23 mouse cellular contexts compared by ENCODE assay signal in the genomic region with DNA sequence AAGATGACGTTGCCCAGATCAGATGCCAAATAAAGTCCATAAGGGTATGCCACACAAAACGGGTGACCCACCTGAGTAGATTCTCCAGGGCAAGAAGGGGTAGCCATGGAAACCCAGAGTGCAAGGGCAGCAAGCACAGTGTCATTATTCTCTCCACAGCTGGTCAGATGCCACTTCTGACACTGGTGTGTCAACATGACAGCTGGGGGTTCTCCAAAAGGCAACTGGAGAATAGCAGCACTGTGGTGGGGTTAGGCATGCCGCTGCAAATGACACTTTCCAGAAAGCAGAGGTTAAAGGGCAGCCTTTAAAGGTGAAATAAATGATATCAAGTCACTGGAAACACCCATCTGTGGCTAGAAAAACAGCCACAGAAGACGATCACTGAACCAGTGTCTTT.
"Had no signal": no experiment of that assay in that cellular context is flagged by ENCODE, and none has a peak within 500 bp of the region (broad histone marks: within the 10 kb centered on the region; RNA-seq: fewer than 3 reads in every experiment).

No protein-coding gene starts in this region.

- H3K4me3 ChIP-seq: heart, embryonic 13.5 days; heart, embryonic 15.5 days; hindbrain, embryonic 13.5 days; hindbrain, embryonic 15.5 days; limb, embryonic 13.5 days; limb, embryonic 15.5 days; liver, embryonic 12.5 days had no signal

- ATAC-seq: hindbrain, postnatal 0 days; intestine, embryonic 16.5 days; liver, embryonic 12.5 days had no signal

- H3K4me2 ChIP-seq: heart, embryonic 11.5 days; heart, embryonic 13.5 days; heart, embryonic 15.5 days; hindbrain, embryonic 13.5 days; hindbrain, embryonic 15.5 days; limb, embryonic 13.5 days; limb, embryonic 15.5 days; liver, embryonic 12.5 days had no signal

- H3K4me1 ChIP-seq: heart, embryonic 13.5 days; heart, embryonic 15.5 days; hindbrain, embryonic 13.5 days; hindbrain, embryonic 15.5 days; limb, embryonic 13.5 days; limb, embryonic 15.5 days; liver, embryonic 12.5 days had no signal

- H3K27me3 ChIP-seq: heart, embryonic 13.5 days; heart, embryonic 15.5 days; hindbrain, embryonic 13.5 days; hindbrain, embryonic 15.5 days; limb, embryonic 13.5 days; limb, embryonic 15.5 days; liver, embryonic 12.5 days had no signal

- H3K9me3 ChIP-seq: heart, embryonic 13.5 days; heart, embryonic 15.5 days; hindbrain, embryonic 13.5 days; hindbrain, embryonic 15.5 days; limb, embryonic 13.5 days; limb, embryonic 15.5 days; liver, embryonic 12.5 days had no signal

- H3K36me3 ChIP-seq: heart, embryonic 13.5 days; heart, embryonic 15.5 days; hindbrain, embryonic 13.5 days; hindbrain, embryonic 15.5 days; limb, embryonic 13.5 days; limb, embryonic 15.5 days; liver, embryonic 12.5 days had no signal

- H3K27ac ChIP-seq: heart, embryonic 13.5 days; heart, embryonic 15.5 days; hindbrain, embryonic 13.5 days; hindbrain, embryonic 15.5 days; hindbrain, postnatal 0 days; limb, embryonic 13.5 days; limb, embryonic 15.5 days; liver, embryonic 12.5 days; liver, embryonic 14.5 days had no signal

- H3K9ac ChIP-seq: heart, embryonic 13.5 days; heart, embryonic 15.5 days; hindbrain, embryonic 13.5 days; hindbrain, embryonic 15.5 days; limb, embryonic 13.5 days; limb, embryonic 15.5 days; liver, embryonic 12.5 days; liver, embryonic 14.5 days had no signal

- DNase-seq: gastrocnemius, postnatal 14 days; gastrocnemius, postnatal 36 days; heart, adult 18-20 months; heart, postnatal 14 days; heart, postnatal 36 days; kidney, adult 18-20 months; kidney, adult 8-10 months; kidney, postnatal 10 days; kidney, postnatal 36 days; layer of hippocampus, adult 9-11 months; layer of hippocampus, postnatal 36 days; left cerebral cortex, postnatal 4 days had no signal
